Mouse (Mus musculus) layer of hippocampus, adult 8-10 months (tissue): ENCODE data around the gene Pld3. TPM values are rescaled to one million over a fixed set of nuclear protein-coding genes. Genes with fewer than 3 reads are reported as not detected.

ENCODE experiments used
- DNase-seq, 2 experiments: peaks; one replicate each; pipeline ENCODE4 v3.0.0; 2022; ENCODE audit warnings: low spot score in 2 of 2
- total RNA-seq, 4 experiments: library from RNA; stranded (reverse); gene quantifications; 2 replicates each; pipeline ENCODE4 v1.2.4; 2022

Gene Pld3
- total RNA-seq, 4 experiments from 2014 or later, result 559 to 594 (median 575) TPM

DNA sequence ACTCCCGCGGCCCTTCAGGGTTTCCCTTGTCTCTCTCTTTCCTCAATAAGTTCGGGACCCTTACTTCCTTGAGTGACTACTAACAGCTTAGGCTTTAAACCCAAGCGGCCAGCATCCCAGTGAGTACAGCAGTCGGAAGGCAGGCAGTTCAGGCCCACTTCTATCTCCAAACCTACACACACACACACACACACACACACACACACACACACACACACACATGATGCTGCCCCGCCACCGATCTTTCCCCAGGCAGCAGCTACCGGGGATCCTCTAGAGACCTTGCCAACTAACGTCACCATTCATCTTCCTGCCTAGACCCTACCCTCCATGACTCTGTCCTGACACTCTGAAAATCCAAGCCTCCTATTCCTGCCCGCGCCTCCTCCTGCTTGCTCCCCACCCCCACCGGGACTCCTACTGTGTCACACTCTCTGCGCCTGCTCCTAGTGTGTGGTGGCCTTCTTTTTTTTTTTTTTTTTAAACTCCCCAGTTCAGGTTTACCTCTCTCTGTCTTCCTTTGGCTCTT is 65.2 kb downstream of the Pld3 start:
- no peak for DNase-seq

GRCm38 (mm10) chr7:27486770-27487697 is 66.0 kb downstream of the Pld3 start, which contains the start of gene Sertad1:
Gene Sertad1, plus strand, starts transcription at chr7:27486910.
- DNase-seq, result peak; percentile 99 to 100

- no peak for DNase-seq
These were observed 66.8 kb downstream of the Pld3 start for GRCm38 (mm10) chr7:27486102-27486769.

- no peak for DNase-seq
These were observed 69.2 kb downstream of the Pld3 start for GRCm38 (mm10) chr7:27483860-27484259.

Other genes with a start within 250 kb of the Pld3 start
- gene Ltbp4, start 215.5 kb downstream of the Pld3 start, total RNA-seq, result 10 to 100 TPM; 48.5 to 59.4 (median 57.9) TPM
- gene Shkbp1, start 197.2 kb downstream of the Pld3 start, total RNA-seq, result 10 to 100 TPM; 29.6 to 49.1 (median 34.1) TPM
- gene Gm20479, start 195.8 kb downstream of the Pld3 start, total RNA-seq, result not detected
- gene Sptbn4, start 105.5 kb downstream of the Pld3 start, total RNA-seq, result 100 to 1,000 TPM; 116 to 147 (median 135) TPM
- 10 to 100 TPM; 14.6 to 21.6 (median 20.1) TPM for gene Blvrb, start 105.2 kb downstream of the Pld3 start, total RNA-seq
- 1 to 10 TPM; 3.0 to 4.9 (median 3.9) TPM for gene Sertad3, start 79.5 kb downstream of the Pld3 start, total RNA-seq
- gene Sertad1, start 66.3 kb downstream of the Pld3 start, total RNA-seq, result 10 to 100 TPM in 1 of 4 experiments, 1 to 10 TPM in 3; 6.4 to 10.7 (median 9.3) TPM
- gene Prx, start 53.9 kb downstream of the Pld3 start, total RNA-seq, result under 1 TPM; 0.38 to 0.43 (median 0.39) TPM
- under 1 TPM in 1 of 4 experiments, not detected in 3; 0.25 TPM for gene Hipk4, start 30.0 kb downstream of the Pld3 start, total RNA-seq
- gene 2310022A10Rik, start within 50 bp of the Pld3 start, total RNA-seq, result 10 to 100 TPM; 25.9 to 34.2 (median 29.8) TPM
- 100 to 1,000 TPM in 2 of 4 experiments, 10 to 100 TPM in 2; 72.2 to 109 (median 97.5) TPM for gene Akt2, start 38.3 kb upstream of the Pld3 start, total RNA-seq
- gene Ttc9b, start 100.7 kb upstream of the Pld3 start, total RNA-seq, result 10 to 100 TPM; 37.0 to 42.0 (median 41.1) TPM
- 100 to 1,000 TPM; 140 to 155 (median 146) TPM for gene Map3k10, start 121.4 kb upstream of the Pld3 start, total RNA-seq
- 10 to 100 TPM in 2 of 4 experiments, 1 to 10 TPM in 2; 9.6 to 13.5 (median 10.5) TPM for gene Zfp607b, start 136.1 kb upstream of the Pld3 start, total RNA-seq
- 10 to 100 TPM; 37.9 to 43.5 (median 41.4) TPM for gene Zfp60, start 178.2 kb upstream of the Pld3 start, total RNA-seq